Mouse (Mus musculus): ENCODE data around the gene Commd7.

The Commd7 gene

DNA sequence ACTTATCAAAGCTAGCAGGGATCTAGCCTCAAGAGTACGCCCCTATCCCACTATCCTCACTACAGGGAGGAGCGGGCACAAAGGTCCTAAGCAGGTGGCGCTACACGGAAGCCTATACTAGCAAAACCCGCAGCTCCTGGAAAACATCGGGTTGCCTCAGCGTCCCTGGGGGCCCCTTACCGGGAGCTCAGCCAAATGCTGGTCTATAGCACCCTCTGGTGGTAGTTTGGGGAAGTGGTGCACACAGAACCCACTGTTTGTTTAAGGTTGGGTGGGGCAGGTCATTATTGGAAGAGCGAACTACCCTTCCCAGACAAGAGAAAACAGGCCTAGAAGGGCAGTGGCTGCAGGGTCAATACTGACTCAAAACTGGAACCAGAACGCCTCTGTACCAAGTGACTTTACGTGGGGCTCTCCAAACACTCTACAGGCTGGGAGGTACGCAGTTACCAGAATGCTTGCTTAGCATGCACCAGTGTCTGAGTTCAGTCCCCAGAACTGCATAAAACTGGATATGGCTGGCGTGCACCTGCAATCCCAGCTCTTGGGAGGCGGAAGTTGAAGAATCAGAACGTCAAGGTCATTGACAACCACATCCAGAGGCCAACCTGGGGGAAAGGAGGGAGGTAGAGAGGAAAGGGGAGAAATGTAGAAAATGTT lies 45.9 kb downstream of the Commd7 start:
- peak; percentile 78 for DNase-seq (ENCODE audit: low read depth, low spot score)

DNA sequence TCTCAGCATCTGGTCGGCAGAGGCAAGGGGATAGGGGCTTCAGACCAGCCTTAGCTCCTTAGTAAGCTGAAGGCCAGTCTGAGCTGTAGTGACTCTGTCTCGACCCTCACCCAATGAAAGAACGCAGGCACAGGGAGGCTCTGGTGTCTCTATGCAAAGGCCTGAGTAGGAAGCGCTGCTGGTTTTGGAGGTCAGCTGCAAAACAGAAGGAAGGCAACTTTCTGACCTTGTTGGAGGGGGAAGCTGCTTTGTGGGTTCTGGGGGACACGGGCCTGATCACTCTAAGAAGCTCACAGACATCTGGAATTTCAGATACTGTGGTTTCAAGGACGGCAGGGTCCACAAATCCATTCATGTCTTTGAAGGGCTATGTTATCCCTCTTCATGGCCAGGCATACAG lies 46.6 kb downstream of the Commd7 start:
- DNase-seq (ENCODE audit: low read depth, low spot score) = no peak

DNA sequence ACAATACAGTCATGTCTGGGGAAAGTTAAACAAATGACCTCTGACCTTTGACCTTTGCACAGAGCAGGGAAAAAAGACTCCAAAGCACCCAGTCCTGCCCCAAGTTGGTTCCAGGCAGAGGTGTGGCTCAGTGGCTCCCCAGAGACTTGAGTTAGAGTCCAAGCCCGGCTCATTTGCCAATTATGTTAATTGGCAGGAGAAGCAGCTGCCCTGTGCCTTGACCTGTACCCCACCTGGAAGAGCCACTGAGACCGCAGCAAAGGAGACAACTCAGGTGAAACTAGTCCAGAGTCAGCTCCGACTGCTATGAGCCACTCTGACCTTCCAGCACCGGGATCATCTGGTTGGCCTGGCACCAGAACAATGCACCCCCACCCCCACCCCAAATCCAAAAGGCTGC lies 48.2 kb downstream of the Commd7 start:
- DNase-seq (ENCODE audit: low read depth, low spot score) = no peak

DNA sequence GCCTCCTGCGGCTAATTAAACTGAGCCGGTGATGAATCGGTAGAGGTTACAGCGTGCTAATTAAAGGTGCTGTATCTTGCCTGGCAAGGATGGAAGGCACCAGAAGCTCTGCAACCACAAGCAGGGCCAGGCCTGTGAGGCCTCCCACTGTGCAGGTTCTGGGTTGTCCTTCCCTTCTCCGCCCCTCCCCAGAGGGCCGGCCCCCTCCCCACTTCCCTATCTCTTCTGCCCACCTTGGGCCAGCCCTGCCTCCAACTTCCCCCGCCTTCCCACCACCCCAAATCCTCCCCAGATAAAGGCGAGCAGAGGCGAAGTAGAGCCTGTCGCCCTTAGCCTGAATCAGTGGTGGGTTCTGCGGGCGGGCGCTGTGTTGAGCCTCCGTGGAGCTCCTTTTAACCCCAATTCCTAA lies 48.9 kb downstream of the Commd7 start:
- no peak for DNase-seq (ENCODE audit: low read depth, low spot score)

DNA sequence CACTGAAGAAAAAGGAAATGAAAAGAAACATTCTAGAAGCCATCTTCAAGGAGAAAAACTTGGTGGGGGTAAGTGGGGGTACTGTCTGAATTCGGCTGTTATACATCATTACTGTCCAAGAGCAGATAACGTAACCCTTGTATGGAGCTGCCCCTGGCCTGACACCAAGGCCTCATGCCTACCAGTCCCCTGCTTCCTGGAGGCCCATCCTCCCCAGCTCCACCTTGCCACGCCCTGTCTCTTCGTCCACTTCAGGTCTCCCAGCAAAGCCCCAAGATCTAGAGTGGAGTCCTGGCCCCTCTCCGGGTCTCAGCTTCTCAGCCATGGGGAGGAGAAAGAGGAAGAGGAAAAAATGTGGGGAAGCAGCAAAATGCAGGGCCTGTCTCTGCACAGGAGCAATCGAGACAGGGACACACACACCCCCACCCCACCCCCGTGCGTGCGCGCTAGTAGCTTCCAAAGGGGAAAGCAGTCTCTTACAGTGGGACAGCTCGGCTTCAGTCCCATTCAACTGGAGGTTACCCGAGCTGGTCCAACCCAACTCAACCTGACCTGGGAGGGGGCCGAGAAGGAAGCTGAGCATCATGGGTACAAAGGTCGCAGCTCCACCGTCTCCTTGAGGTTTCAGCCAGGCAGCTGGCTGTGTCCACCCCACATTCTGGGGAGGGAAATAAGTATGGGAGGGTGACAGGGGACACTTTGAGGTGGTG lies 49.5 kb downstream of the Commd7 start:
- DNase-seq (ENCODE audit: low read depth, low spot score) = no peak

DNA sequence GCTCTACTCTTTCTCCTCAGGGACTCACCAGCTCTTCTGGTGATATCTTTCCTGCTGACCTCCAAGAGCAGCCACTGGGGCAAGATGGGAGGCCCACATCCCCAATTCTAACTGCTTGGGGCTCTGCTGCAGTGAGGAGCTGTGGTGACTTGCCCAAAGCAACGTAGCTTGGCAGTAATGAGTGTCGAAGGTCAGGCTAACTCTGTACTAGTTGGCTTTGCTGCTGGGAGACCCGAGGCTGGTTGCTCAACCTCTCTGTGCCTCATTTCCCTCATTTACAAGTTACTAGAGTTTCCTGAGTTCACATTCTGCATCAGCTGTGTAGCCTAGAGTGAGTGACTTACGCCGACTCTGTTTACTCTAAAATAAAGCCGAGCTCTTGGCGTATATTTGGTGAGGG lies 51.2 kb downstream of the Commd7 start:
- DNase-seq (ENCODE audit: low read depth, low spot score) = no peak

DNA sequence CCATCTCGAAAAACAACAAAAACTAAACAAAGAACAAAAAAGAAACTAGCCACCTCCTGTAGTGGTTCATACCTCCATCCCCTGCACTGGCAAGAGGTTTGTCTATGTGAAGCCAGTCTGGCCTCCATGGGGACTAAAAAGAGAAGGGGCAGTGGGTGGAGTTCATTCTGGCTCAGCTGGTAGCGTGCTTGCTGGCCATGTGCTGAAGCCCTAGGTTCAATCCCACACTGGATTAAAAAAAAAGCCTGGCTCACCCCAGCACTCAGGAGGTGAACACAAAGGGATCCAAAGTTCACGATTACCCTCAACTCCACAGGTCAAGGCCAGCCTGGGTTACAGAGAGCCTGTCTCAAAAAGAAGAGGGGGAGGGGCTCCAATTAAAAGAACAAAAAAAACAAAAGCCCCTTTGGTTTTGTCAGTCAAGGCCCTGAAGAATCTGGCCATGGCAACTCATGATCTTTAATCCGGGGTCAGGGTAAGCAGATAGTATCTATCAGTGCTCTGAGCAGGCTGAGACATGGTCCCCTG lies 52.1 kb downstream of the Commd7 start:
- no peak for DNase-seq (ENCODE audit: low read depth, low spot score)

DNA sequence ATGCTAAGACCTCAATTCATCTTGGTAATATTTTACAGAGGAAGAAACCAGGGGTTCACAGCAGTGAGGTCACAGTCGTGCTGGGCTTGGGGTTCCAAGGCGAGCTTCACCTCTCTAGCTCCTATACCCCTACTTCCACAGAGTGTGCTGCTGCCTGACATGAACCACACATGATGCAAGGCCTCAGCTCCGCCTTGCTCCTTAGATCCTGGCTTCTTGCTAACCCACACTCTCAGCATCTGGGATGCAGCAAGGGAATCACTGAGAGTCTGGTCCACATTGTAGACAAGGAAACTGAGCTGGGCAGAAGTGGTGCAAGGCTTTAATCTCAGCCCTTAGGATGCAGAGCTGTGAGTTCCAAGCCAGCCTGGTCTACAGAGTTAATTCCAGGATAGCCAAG lies 52.5 kb downstream of the Commd7 start:
- no peak for DNase-seq (ENCODE audit: low read depth, low spot score)

DNA sequence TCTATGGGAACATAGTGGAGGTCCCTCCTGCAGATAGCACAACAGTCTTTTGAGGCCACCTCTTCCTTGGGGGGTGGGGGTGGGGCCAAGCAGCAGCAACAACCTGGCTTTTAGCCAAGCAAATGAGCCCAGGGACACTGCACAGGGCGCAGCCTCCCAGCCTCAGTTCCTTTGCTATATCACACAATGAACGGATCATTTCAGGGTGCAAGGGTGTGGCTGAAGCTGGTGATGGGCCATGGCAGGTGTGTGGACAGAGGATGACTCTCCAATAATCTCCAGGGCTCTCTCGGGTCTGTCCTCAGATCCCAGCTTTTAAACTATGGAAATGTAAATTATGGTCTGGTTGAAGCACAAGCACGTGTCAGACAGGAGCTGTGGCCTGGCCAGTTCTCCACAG lies 55.5 kb downstream of the Commd7 start:
- DNase-seq (ENCODE audit: low read depth, low spot score) = no peak

DNA sequence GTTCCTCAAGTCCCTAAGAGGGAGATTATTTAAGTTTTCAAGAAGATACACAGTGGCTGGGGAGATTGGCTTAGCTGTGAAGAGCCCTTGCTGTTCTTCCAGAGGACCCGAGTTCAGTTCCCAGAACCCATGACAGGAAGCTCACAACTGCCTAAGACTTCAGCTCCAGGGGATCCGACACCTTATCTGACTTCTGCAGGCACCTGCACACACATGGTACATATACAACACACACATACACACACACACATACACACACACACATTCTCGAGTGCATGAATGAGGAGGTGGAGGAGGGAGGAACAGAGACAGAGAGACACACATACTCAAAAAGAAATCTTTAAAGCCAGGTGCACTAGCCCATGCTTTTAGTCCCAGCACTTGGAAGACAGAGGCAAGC lies 56.4 kb downstream of the Commd7 start:
- DNase-seq (ENCODE audit: low read depth, low spot score) = no peak

DNA sequence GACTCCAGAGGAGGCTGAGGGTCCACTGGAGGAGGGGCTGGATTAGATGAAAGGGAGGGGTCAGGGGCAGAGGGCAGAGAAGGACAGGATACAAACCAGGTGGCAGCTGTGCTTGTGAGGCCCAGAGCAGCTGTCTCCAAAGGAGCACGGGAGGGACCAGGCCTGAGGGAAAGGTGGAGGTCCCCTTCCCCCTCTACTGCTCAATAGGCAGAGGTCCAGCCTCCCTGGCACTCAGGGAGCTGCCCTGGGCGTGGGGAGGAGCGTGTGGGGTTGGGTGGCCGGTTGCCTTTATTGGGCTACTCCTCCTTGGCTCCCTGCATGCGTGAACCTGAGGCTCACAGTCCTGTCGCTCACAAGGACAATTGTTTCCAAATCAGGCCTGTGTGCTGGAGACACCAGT lies 57.0 kb downstream of the Commd7 start:
- DNase-seq (ENCODE audit: low read depth, low spot score) = no peak

DNA sequence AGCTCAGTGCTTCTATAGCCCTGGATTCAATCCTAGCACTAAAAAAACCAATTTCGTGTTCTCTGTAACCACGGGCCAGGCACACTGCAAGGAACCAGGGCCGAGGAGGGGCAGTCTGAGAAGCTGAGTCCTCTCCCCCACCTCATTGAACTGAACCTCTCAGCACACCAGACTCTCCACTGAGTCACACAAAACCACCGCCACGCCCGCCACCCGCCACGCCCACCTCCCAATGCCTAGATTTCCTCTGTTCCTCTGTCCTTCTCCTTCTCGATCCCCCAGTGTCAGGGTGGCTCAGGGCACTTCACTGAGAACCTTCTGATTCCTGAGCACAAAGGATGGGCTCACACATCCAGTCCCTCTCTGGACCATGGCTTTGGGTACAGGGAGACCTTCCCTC lies 59.5 kb downstream of the Commd7 start:
- DNase-seq (ENCODE audit: low read depth, low spot score) = no peak

DNA sequence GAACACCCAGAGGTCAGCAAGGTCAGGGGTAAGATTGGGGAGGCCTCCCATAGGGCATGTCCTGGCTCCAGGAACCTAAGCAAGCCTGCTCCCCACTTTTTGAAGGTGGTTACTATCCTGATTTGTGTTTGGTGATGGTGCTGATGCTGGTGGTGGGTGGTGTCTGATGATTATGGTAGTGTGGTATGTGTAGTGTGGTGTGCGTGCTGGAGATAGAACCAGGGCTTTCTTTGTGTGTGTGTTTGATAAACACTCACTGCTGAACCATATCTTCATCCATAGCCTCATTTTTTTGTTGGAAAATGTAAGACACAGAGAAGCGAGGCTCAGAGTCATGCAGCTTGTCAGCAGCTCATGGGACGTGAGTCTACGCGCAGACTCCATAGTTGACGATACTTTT lies 64.0 kb downstream of the Commd7 start:
- DNase-seq (ENCODE audit: low read depth, low spot score) = no peak

DNA sequence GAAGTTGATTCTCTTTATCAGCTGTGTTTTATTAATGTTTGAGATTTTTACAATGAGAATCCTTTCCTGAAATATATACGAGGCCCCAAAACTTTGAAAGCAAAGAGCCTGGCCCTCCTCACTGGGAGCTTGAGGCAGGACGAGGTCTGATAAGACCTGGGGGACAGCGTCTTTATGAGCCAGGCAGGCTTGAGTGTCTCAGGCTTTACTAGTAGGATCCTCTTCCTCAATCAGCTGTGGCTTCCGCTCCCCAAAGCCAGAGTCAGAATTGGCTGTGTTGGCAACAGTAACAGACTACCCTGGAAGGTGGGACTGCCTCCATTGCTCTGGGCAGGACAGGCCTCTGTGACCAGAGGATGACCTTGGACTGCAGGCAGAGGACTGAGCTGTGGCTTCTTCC lies 64.6 kb downstream of the Commd7 start:
- no peak for DNase-seq (ENCODE audit: low read depth, low spot score)
